Mouse (Mus musculus) liver, adult 2 months (tissue): ENCODE measurements around the gene Rnls.

ENCODE experiments used
- CTCF ChIP-seq: fragments of 200-500 bp; IDR thresholded peaks from 2 replicates; pipeline ENCODE4 v1.5.1; 2011; ENCODE audit warnings: low read depth, low read length, control low read depth
- POLR2A ChIP-seq: fragments of 200-500 bp; IDR thresholded peaks from 2 replicates; pipeline ENCODE4 v1.6.1; 2011; ENCODE audit warnings: low read length, control low read depth; ENCODE audit not compliant: insufficient read depth; ENCODE audit errors: extremely low read depth

DNA sequence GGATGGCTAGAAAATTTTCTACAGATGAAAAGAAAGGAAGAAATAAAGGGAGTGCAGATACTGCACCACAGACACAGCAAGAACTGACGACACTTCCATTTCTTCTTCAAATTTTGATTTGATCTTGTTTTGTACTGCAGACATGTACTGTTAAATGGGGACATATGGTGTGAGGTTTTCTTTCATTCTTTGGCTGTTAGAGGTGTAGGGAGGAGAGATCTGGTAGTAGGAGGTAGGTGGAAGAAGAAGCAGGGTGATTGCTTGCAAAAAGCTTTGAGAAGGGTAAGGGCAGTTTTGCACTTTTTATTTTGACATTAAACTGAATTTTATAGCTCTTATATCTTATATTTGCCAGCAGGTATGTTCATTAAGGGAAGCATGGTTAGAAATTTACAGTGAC, 115.7 kb downstream of the Rnls start:
- TF ChIP-seq CTCF (no peak), POLR2A (no peak)
